Mouse (Mus musculus): ENCODE data around the gene Pdzrn4. TPM values are rescaled to one million over a fixed set of nuclear protein-coding genes. Genes with fewer than 3 reads are reported as not detected.
A peak's percentile ranks its signal among the peaks of the same experiment; 100 is the strongest.
"Not testable (repeated sequence)": the region's sequence is repeated elsewhere in the genome, so short reads cannot be mapped to it uniquely, and the experiment has no call there.

Pdzrn4 gene
- under 1 TPM; 0.39 to 0.64 TPM for total RNA-seq (2021)
- long read RNA-seq, experiment 1: 0 reads
- long read RNA-seq, experiment 2: 0 reads

DNA sequence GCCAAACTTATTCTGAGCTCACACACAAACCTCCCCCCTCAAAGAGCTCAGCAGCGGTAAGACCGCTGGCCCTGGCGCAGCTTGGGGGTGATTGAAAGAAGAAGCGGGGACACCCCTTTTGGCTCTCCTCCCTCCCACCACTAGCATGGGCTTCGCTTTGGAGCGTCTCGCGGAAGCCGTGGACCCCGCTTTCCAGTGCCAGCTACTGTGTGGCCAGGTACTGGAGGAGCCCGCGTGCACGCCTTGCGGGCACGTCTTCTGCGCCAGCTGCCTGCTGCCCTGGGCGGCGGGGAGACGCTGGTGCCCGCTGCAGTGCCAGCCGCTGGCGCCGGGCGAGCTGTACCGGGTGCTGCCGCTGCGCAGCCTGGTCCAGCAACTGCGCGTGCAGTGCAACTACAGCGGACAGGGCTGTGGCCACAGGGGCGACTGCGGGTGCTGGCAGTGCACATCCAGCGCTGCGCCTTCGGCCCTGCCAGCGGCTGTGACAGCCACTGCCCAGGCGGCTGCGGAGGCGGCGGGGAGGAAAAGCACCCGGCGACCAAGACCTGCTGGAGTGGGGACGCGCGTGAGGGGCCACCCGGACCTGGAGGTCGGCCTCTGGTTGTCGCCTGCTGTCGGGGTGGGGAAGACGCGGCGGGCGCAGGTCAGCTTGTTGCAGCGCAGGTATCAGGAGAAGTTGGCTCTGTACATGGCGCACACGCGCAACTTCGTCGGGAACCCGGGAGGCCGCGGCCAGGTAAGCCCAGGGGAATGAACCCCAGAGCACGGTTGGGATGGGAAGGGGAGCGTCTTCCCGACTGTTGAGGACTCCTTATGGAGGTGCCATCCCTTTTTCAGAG is at the start of gene Pdzrn4:
TSS of gene Pdzrn4 (plus strand) at position 112 of the 839 bp plus-strand sequence.
- TF ChIP-seq CTCF (IDR thresholded peaks at IDR 0.05): no peak
- intact Hi-C loops (cut with DNase I): no loop called here
- DNase-seq: peak; percentile 36
- H3K27ac ChIP-seq: no peak within 1 kb of the TSS
- H3K4me3 ChIP-seq: peak within 1 kb of the TSS; percentile 59

DNA sequence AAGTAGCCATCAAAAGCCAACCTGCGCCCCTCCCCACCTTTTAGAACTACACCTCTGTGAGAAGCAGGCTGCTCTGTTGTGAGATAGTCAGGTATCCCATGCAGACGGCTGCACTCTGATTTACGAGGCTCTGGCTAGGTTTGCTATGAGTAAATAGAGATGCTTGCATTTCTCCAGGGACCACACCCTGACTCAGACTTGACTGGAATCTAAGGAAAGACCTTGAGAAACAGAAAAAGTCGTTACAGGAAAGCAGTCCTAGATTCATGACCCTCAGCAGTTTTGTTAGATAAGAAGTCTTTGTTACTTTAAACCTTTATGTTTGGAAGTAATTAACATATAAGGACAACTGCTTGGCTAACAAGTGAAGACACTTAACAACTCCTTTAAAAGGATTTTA is 49.3 kb upstream of the Pdzrn4 start:
- no peak for DNase-seq
- intact Hi-C loops (cut with DNase I): no loop called here
- no peak for TF ChIP-seq CTCF (IDR thresholded peaks at IDR 0.05)

GRCm38 (mm10) chr15:92347902-92348301 is 48.8 kb upstream of the Pdzrn4 start:
- no peak for DNase-seq
- TF ChIP-seq CTCF (IDR thresholded peaks at IDR 0.05): no peak
- intact Hi-C loops (cut with DNase I): no loop called here
- Histone ChIP-seq H3K27ac (no peak overlapping the region), H3K4me3 (no peak overlapping the region)

More for the DNA sequence above, 49.3 kb upstream of the Pdzrn4 start:
- Histone ChIP-seq H3K27ac (no peak overlapping the region), H3K4me3 (no peak overlapping the region)

DNA sequence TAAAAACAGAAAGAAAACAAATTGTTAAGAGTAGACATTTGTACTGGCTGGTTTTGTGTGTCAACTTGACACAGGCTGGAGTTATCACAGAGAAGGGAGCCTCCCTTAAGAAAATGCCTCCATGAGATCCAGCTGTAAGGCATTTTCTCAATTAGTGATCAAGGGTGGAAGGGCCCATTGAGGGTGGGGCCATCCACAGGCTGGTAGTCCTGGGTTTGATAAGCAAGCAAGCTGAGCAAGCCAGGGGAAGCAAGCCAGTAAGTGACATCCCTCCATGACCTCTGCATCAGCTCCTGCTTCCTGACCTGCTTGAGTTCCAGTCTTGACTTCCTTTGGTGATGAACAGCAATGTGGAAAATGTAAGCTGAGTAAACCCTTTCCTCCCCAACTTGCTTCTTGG is 48.2 kb upstream of the Pdzrn4 start:
- intact Hi-C loops (cut with DNase I); H3K27ac ChIP-seq; H3K4me3 ChIP-seq; DNase-seq: not testable (repeated sequence)

DNA sequence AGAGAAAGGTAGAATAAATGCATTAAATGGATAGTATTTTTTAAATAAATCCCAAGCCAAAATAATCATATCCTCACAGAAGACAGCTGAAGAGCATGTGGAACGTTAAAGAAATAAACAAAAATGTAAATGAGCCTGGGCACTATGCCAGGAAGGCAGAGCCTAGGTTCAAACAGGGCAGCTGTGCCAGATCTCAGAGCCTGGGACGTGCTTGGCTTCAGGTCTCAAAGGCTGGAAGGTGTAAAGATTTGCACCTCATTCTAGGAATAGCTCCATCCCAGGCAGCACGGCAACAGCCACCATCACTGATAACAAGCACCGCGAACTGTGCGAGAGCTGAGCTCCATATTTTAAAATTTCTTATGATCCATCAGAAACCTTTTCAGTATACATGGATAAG is 32.5 kb upstream of the Pdzrn4 start:
- no peak for DNase-seq
- H3K4me3 ChIP-seq: no peak overlapping the region
- intact Hi-C loops (cut with DNase I): no loop called here
- TF ChIP-seq CTCF (IDR thresholded peaks at IDR 0.05): no peak
- no peak overlapping the region for H3K27ac ChIP-seq

- no peak for DNase-seq
- H3K27ac ChIP-seq: no peak overlapping the region
- intact Hi-C loops (cut with DNase I): no loop called here
- TF ChIP-seq CTCF (IDR thresholded peaks at IDR 0.05): no peak
- no peak overlapping the region for H3K4me3 ChIP-seq
These were observed 32.1 kb upstream of the Pdzrn4 start for GRCm38 (mm10) chr15:92364592-92364991.

- DNase-seq: no peak
- no peak overlapping the region for H3K27ac ChIP-seq
- intact Hi-C loops (cut with DNase I): no loop called here
- no peak overlapping the region for H3K4me3 ChIP-seq
- no peak for TF ChIP-seq CTCF (IDR thresholded peaks at IDR 0.05)
These were observed 1.9 kb upstream of the Pdzrn4 start for GRCm38 (mm10) chr15:92394811-92395210.

DNA sequence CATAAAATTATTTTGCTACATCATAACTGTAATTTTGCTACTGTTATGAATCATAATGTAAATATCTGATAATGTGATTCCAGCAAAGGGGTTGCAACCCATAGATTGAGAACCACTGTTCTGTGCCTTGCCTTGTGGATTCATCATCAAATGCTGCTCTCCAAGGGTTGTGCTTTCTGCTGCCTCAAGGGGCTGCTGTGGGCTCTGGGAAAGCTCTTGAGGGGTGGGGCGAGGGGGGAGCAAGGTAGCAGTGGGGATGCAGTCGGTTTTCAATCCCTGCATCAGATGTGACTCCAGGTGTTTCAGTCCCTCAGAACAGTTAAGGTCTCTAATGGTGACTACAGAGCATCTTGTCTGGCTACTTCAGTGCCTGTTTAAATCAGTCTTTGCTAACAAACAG is 2.1 kb downstream of the Pdzrn4 start:
- DNase-seq: no peak
- H3K4me3 ChIP-seq: no peak overlapping the region
- no peak overlapping the region for H3K27ac ChIP-seq
- no peak for TF ChIP-seq CTCF (IDR thresholded peaks at IDR 0.05)
- intact Hi-C loops (cut with DNase I): no loop called here

DNA sequence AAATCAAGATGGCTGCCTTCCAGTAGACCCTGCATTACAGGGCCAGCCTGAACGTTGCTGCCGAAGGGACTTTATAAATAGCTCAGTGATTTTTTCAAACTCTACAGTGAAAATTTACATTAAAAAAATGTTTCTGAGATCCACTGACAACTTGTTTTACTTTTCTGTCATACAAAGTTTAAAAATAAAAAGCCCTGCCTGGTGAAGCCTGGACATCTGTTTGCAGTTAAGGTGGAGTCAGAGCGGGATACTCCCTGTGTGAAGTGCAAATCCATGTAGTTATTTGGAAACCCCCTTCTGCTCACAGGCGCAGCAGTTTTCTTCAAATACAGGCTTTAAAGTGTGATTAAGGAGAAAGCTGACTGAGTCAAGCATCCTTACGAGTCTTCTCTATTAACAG is 2.6 kb downstream of the Pdzrn4 start:
- TF ChIP-seq CTCF (IDR thresholded peaks at IDR 0.05): no peak
- intact Hi-C loops (cut with DNase I): no loop called here
- no peak for DNase-seq

GRCm38 (mm10) chr15:92401554-92401953 is 4.9 kb downstream of the Pdzrn4 start:
- no peak overlapping the region for H3K27ac ChIP-seq
- no peak overlapping the region for H3K4me3 ChIP-seq
- no peak for TF ChIP-seq CTCF (IDR thresholded peaks at IDR 0.05)
- intact Hi-C loops (cut with DNase I): no loop called here
- DNase-seq: no peak

More for the DNA sequence above, 2.6 kb downstream of the Pdzrn4 start:
- Histone ChIP-seq H3K4me3 (no peak overlapping the region), H3K27ac (no peak overlapping the region)

DNA sequence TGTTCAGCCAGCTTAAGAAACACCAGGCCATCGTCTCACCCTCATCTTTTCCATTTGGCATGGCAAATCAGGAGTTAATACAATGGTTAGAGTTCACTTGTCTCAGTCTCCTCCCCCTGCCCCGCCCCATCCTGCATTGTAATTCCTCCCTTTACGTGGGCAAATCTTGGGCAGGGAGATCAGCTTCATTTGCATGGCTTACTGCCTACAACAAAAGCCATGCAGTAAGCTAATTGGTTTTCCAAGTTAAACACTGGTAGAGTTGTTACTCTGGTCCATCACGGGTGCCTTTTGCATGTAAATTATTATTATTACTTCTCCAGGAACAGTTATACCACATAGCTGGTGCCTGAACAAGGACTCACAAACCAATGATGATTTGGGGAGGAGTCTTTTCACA is 18.6 kb downstream of the Pdzrn4 start:
- no peak for DNase-seq
- no peak for TF ChIP-seq CTCF (IDR thresholded peaks at IDR 0.05)
- intact Hi-C loops (cut with DNase I): no loop called here

GRCm38 (mm10) chr15:92416141-92416540 is 19.5 kb downstream of the Pdzrn4 start:
- intact Hi-C loops (cut with DNase I): no loop called here
- DNase-seq: no peak

More for the DNA sequence above, 18.6 kb downstream of the Pdzrn4 start:
- H3K27ac ChIP-seq: no peak overlapping the region
- H3K4me3 ChIP-seq: no peak overlapping the region

GRCm38 (mm10) chr15:92416658-92417057 is 20.0 kb downstream of the Pdzrn4 start:
- intact Hi-C loops (cut with DNase I): no loop called here
- TF ChIP-seq CTCF (IDR thresholded peaks at IDR 0.05): no peak
- Histone ChIP-seq H3K4me3 (no peak overlapping the region), H3K27ac (no peak overlapping the region)
- no peak for DNase-seq

More at GRCm38 (mm10) chr15:92416141-92416540, 19.5 kb downstream of the Pdzrn4 start:
- H3K4me3 ChIP-seq: no peak overlapping the region
- TF ChIP-seq CTCF (IDR thresholded peaks at IDR 0.05): no peak
- H3K27ac ChIP-seq: no peak overlapping the region

DNA sequence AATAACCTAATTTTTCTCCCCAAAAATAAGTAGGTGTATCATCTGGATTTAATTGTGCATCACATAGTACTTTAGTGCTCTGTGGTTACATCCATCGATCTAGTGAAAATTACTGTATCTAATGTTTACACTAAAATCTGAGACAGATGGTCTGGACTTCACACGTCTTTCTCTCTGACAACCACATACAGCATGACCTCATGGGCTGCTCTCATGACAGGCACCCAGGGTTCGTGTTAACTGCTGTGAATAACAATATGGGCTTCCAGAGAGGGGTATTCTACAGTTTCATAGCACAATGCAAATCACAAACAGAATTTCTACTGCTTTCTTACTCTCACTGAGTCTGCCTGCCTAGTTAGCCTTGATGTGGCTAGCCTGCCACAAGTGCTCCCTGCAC is 20.4 kb downstream of the Pdzrn4 start:
- Histone ChIP-seq H3K4me3 (no peak overlapping the region), H3K27ac (no peak overlapping the region)
- no peak for DNase-seq
- TF ChIP-seq CTCF (IDR thresholded peaks at IDR 0.05): no peak
- intact Hi-C loops (cut with DNase I): no loop called here

All from gastrocnemius, adult 2 months (tissue).